Mouse (Mus musculus) liver, postnatal 0 days (tissue): ENCODE data around the gene Ndufa13. TPM values are rescaled to one million over a fixed set of nuclear protein-coding genes. Genes with fewer than 3 reads are reported as not detected.
"Not testable (repeated sequence)": the region's sequence is repeated elsewhere in the genome, so short reads cannot be mapped to it uniquely, and the experiment has no call there.

Experiments used
- ATAC-seq: fragments of 200-750 bp; cut with Nextera tagmentation; 2 replicates; pipeline ENCODE4 v1.8.0; 2017; ENCODE audit warnings: mild to moderate bottlenecking, moderate library complexity
- DNase-seq: peaks from one replicate; pipeline ENCODE4 v3.0.0-alpha.2; 2016
- H3K27ac ChIP-seq: fragments of 300-500 bp; sonication (generic); 2 replicates; pipeline ENCODE4 v1.5.1; 2014; ENCODE audit warnings: antibody characterized with exemption, moderate library complexity, mild to moderate bottlenecking, low read depth
- H3K27me3 ChIP-seq: fragments of 300-500 bp; sonication (generic); 2 replicates; pipeline ENCODE4 v1.6.1; 2014; ENCODE audit warnings: low read length, control low read depth, mixed read lengths; ENCODE audit not compliant: insufficient read depth
- H3K36me3 ChIP-seq: fragments of 300-500 bp; sonication (generic); replicated peaks from 2 replicates; pipeline ENCODE4 v1.6.1; 2014; ENCODE audit warnings: mild to moderate bottlenecking, control low read depth, low read length, moderate library complexity, mixed read lengths; ENCODE audit not compliant: insufficient read depth
- H3K4me1 ChIP-seq: fragments of 300-500 bp; sonication (generic); 2 replicates; pipeline ENCODE4 v1.6.1; 2014; ENCODE audit warnings: antibody characterized with exemption, mild to moderate bottlenecking, control low read depth; ENCODE audit not compliant: insufficient read depth
- H3K4me2 ChIP-seq: fragments of 300-500 bp; sonication (generic); 2 replicates; pipeline ENCODE4 v1.6.1; 2014; ENCODE audit warnings: low read depth, mild to moderate bottlenecking, low read length, moderate library complexity, mixed read lengths
- H3K4me3 ChIP-seq: fragments of 300-500 bp; sonication (generic); 2 replicates; pipeline ENCODE4 v1.5.1; 2014; ENCODE audit warnings: low read depth, low read length
- H3K9ac ChIP-seq: fragments of 300-500 bp; sonication (generic); replicated peaks from 2 replicates; pipeline ENCODE4 v1.6.1; 2014; ENCODE audit warnings: mild to moderate bottlenecking, moderate library complexity
- H3K9me3 ChIP-seq: fragments of 300-500 bp; sonication (generic); 2 replicates; pipeline ENCODE4 v1.6.1; 2016; ENCODE audit warnings: mild to moderate bottlenecking, control low read depth, low read length, mixed read lengths
- CTCF ChIP-seq: sonication (generic); IDR thresholded peaks from 2 replicates; pipeline ENCODE4 v1.5.1; 2016; ENCODE audit warnings: antibody characterized with exemption, low read depth
- EP300 ChIP-seq: IDR thresholded peaks from 2 replicates; pipeline ENCODE4 v1.6.1; 2016; ENCODE audit warnings: antibody characterized with exemption, low read depth, mild to moderate bottlenecking
- WGBS: fragments of 180-500 bp; shearing (Covaris S2); extraction: QIAGEN DNeasy Blood & Tissue Kit; methylation state at CpG from one replicate; pipeline ENCODE4 v1.1.7; 2014; ENCODE audit not compliant: insufficient replicate concordance; 5-methylcytosine and 5-hydroxymethylcytosine counted together
- polyA plus RNA-seq: library from polyadenylated mRNA; unstranded; fragments of >200 nt; fragmentation: Nextera tagmentation; extraction: Ambion mirVana; gene quantifications from 2 replicates; pipeline ENCODE4 v1.2.1, GENCODE M21; 2015

Gene Ndufa13
- polyA plus RNA-seq, result 152 TPM in 2 replicates

DNA sequence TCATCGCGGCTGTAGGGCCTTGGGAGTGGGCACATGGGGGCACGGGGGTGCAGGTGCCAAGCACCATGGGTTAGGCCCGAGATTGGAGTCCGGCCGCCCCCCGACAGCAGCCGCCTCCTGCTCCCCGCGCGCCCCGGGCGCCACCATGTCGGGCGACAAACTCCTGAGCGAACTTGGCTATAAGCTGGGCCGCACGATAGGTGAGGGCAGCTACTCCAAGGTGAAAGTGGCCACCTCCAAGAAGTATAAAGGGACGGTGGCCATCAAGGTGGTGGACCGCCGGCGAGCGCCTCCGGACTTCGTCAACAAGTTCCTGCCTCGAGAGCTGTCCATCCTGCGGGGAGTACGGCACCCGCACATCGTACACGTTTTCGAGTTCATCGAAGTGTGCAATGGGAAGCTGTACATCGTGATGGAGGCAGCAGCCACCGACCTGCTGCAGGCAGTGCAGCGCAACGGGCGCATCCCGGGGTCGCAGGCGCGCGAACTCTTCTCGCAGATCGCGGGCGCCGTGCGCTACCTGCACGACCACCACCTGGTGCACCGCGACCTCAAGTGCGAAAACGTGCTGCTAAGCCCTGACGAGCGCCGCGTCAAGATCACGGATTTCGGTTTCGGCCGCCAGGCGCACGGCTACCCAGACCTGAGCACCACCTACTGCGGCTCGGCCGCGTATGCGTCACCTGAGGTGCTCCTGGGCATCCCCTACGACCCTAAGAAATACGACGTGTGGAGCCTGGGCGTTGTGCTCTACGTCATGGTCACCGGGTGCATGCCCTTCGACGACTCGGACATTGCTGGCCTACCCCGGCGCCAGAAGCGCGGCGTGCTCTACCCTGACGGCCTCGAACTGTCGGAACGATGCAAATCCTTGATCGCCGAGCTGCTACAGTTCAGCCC, at the start of gene Ndufa13, which contains the start of the genes Tssk6 and Yjefn3:
Ndufa13 (minus strand) TSS at position 396 of the 900 bp plus-strand sequence.
Tssk6 (plus strand) TSS at position 22 of the 900 bp plus-strand sequence.
Yjefn3 (minus strand) TSS at position 550 of the 900 bp plus-strand sequence.
- Histone ChIP-seq H3K4me1 (peaks cover 39% of the 10 kb centered on the region), H3K4me2 (peak within 1 kb of the TSS; percentile 89)

DNA sequence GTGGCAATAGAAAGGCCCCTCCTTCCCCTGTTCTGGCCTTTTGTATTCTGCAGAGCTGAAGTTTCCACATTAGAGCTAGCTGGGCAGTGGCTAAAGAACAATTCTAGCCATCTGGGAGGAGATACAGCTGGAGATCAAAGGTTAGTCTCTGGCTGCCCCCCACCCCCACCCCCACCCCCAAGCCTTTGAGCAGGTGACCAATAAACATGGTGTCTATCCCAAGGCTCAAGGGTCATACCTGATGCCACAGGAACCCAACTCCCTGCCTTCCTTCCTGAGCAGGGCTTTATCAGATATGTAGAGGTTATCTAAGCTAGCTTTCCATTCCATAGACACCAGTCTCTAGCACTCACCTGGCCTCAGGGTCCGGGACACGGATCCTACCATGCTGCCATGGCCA, 47.9 kb upstream of the Ndufa13 start:
- DNase-seq, result peak; percentile 39
- peaks cover 15% of the 10 kb centered on the region for H3K4me1 ChIP-seq
- ATAC-seq, result peak; percentile 84

More for the DNA sequence above, at the start of gene Ndufa13, which contains the start of the genes Tssk6 and Yjefn3:
- Histone ChIP-seq H3K9ac (peak within 1 kb of the TSS; percentile 75), H3K4me3 (peak within 1 kb of the TSS; percentile 81), H3K27me3 (no peaks in the 10 kb centered on the region), H3K9me3 (no peaks in the 10 kb centered on the region), H3K27ac (peak within 1 kb of the TSS; percentile 86), H3K36me3 (peaks cover 4% of the 10 kb centered on the region; the same call in 1 of the 2 replicates)
- TF ChIP-seq EP300, result no peak
- no peak for TF ChIP-seq CTCF
- ATAC-seq (peak; percentile 30), DNase-seq (peak; percentile 57)
- 5% methylated on average over 89 of the region's 89 CpGs for WGBS

DNA sequence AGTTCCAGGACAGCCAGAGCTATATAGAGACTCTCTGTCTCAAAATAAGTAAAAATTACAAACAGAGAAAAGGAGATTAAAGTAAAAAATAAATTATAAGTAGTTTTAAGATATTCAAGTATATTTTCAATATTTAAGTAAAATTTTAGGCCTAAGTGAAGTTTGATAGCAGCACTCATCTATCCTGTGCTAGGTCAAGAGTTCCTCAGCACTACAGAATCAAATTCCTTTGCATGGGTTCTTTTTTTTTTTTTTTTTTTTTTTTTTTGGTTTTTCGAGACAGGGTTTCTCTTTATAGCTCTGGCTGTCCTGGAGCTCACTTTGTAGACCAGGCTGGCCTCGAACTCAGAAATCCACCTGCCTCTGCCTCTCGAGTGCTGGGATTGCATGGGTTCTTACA, 40.1 kb upstream of the Ndufa13 start:
- 83% methylated on average over 2 of the region's 3 CpGs for WGBS
- H3K4me2 ChIP-seq, H3K27me3 ChIP-seq, H3K9me3 ChIP-seq, DNase-seq, ATAC-seq, H3K9ac ChIP-seq, H3K27ac ChIP-seq, H3K36me3 ChIP-seq, H3K4me3 ChIP-seq: not testable (repeated sequence)
- peaks cover 31% of the 10 kb centered on the region for H3K4me1 ChIP-seq

More for the DNA sequence above, 47.9 kb upstream of the Ndufa13 start:
- Histone ChIP-seq H3K27me3 (no peaks in the 10 kb centered on the region), H3K9me3 (no peaks in the 10 kb centered on the region), H3K36me3 (peaks cover 4% of the 10 kb centered on the region; the same call in 1 of the 2 replicates), H3K4me3 (no peak overlapping the region), H3K4me2 (no peak overlapping the region), H3K9ac (no peak overlapping the region), H3K27ac (peak overlapping the region; percentile 57)
- TF ChIP-seq CTCF, result no peak
- TF ChIP-seq EP300, result no peak
- WGBS, result 74% methylated on average over 2 of the region's 2 CpGs

DNA sequence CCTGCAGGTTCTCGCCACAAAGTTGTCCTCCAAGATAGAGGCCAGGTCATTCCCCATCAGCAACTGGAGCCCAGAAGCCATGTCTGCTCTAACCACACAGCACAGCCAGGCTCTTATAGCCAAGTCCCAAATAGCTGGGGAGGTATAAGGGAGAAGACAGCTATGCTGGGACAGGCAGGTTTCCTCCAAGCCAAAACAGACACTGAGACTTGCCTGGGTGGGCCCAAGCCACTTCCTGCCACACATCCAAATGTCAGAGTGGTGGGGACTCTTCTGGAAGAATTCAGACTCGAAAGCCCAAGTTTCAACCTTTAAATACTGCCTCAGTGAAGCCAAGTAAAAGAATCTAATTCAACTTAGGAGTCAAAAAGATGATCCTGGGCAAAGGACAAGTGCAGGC, 38.0 kb upstream of the Ndufa13 start:
- DNase-seq (no peak), ATAC-seq (no peak)
- H3K4me1 ChIP-seq, result peaks cover 37% of the 10 kb centered on the region
- H3K9ac ChIP-seq, result no peak overlapping the region
- no peak overlapping the region for H3K4me2 ChIP-seq
- WGBS, result 43% methylated on average over 2 of the region's 2 CpGs
- no peaks in the 10 kb centered on the region for H3K27me3 ChIP-seq
- no peak overlapping the region for H3K27ac ChIP-seq
- no peaks in the 10 kb centered on the region for H3K9me3 ChIP-seq
- peaks cover 8% of the 10 kb centered on the region for H3K36me3 ChIP-seq
- H3K4me3 ChIP-seq, result no peak overlapping the region
- TF ChIP-seq EP300 (no peak), CTCF (no peak)

DNA sequence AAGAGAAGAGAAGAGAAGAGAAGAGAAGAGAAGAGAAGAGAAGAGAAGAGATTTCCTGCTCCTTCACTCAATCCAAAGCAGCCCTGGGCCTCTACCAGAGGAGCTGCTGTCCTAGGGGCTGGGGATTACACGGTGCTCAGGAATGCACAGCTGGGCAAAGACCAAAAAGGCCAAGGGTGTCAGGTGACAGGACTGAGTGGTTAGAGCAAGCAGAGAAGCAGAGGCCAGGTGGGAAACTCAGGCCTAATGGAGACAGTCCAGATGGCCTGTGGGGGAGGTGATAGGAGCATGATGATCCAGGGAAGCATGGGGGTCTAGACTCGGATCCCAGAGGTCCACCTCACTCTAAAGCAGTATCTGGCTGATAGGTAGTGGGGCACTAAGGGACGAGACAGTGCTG, 37.3 kb upstream of the Ndufa13 start:
- Histone ChIP-seq H3K9me3 (no peaks in the 10 kb centered on the region), H3K36me3 (peaks cover 14% of the 10 kb centered on the region), H3K4me1 (peaks cover 37% of the 10 kb centered on the region), H3K27ac (no peak overlapping the region), H3K9ac (no peak overlapping the region), H3K4me2 (no peak overlapping the region), H3K4me3 (no peak overlapping the region), H3K27me3 (no peaks in the 10 kb centered on the region)
- TF ChIP-seq CTCF, result no peak
- DNase-seq (no peak), ATAC-seq (peak; percentile 67)
- WGBS, result 29% methylated on average over 3 of the region's 3 CpGs

DNA sequence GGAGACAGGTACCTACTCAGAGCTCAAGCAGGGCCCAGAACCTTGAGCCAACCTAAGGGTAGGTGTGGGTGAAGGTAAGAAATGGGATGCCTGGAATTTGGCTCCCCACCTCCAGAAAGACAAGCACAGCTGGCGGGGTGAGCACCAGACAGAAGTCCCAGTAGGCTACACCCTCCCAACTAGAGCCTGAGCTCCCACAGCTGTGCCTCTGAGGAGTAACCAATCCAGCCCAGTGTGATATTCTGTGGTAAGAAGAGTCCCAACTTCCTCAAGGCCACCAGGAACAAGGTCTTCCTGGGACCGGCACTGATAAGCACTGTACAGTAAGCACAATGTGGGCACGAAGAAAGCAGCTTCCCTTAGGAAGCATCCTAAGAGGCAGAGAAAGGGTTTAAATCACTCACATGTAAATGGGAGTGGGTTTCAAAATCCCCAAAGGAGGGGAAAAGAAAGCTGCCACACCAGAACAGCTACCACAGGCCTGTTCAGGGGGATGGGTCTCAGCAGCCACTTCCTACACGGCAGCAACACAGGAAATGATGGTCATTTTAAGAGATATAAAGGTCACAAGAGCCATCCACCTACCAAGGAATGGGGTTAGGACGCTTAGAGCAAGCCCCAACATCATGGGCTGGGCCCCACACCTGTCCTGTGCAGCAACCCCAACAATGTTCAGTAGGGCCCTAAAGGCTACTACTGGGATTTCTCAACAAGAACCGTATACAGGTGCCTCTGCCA, 36.1 kb upstream of the Ndufa13 start:
- H3K4me2 ChIP-seq, result no peak overlapping the region
- WGBS, result 40% methylated on average over 6 of the region's 6 CpGs
- no peak for TF ChIP-seq CTCF
- no peak for TF ChIP-seq EP300
- H3K36me3 ChIP-seq, result peaks cover 19% of the 10 kb centered on the region
- no peak overlapping the region for H3K4me3 ChIP-seq
- H3K9me3 ChIP-seq, result no peaks in the 10 kb centered on the region
- H3K9ac ChIP-seq, result no peak overlapping the region
- no peak for DNase-seq
- ATAC-seq, result no peak
- H3K4me1 ChIP-seq, result peaks cover 37% of the 10 kb centered on the region
- no peak overlapping the region for H3K27ac ChIP-seq
- no peaks in the 10 kb centered on the region for H3K27me3 ChIP-seq
